Mouse (Mus musculus): ENCODE data around the gene Itga4. TPM values are rescaled to one million over a fixed set of nuclear protein-coding genes. Genes with fewer than 3 reads are reported as not detected.

Itga4 gene
- polyA plus RNA-seq, 3 experiments from 2014 or later = 202 to 296 (median 279) TPM

GRCm38 (mm10) chr2:79266480-79266879 lies 11.3 kb downstream of the Itga4 start:
- peak; percentile 52 for ATAC-seq

- ATAC-seq = no peak
These were observed 12.0 kb downstream of the Itga4 start for GRCm38 (mm10) chr2:79267181-79267580.

- ATAC-seq = no peak
These were observed 13.6 kb downstream of the Itga4 start for GRCm38 (mm10) chr2:79268863-79269262.

- peak; percentile 20 for ATAC-seq
These were observed 14.9 kb downstream of the Itga4 start for GRCm38 (mm10) chr2:79270034-79270535.

DNA sequence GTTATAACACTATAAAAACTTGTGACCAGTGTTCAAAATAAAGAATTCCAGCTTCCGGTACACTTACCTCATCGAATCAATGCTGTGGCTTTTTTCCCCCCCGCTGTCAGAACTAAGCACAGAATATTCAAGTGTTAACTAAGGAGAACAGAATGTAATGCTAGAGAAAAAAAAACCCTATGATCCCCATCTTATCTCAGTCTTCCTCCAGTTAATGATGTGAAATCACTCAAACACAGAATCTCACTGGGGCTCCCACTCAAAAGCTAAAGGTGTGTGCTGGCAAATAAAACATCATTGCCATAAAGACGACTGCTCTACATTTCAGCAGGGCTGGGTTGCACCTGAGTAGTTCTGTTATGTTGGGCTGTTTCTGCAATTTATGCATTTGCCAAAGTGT lies 16.6 kb downstream of the Itga4 start:
- ATAC-seq = no peak

DNA sequence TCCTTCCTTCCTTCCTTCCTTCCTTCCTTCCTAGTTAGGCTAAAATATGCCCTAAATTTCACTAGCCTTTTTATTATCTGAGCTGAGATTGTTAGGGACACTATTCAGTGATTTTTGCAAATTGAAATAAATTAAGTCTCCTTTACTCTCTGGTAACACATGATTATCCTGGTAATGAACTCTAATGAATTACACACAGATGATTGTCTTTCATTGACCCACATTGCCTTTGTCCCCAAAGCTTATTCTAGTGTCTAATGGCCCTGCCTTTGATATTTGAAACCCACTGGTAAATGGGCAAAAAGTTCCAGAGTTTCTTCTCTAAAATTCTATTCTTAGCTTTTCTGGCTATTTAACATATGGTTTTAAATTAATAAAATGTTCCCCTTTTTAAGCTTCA lies 23.4 kb downstream of the Itga4 start:
- ATAC-seq = no peak

GRCm38 (mm10) chr2:79284206-79284605 lies 29.0 kb downstream of the Itga4 start:
- no peak for ATAC-seq

GRCm38 (mm10) chr2:79290149-79290548 lies 34.9 kb downstream of the Itga4 start:
- no peak for ATAC-seq

- ATAC-seq = no peak
These were observed 36.7 kb downstream of the Itga4 start for GRCm38 (mm10) chr2:79291922-79292321.

DNA sequence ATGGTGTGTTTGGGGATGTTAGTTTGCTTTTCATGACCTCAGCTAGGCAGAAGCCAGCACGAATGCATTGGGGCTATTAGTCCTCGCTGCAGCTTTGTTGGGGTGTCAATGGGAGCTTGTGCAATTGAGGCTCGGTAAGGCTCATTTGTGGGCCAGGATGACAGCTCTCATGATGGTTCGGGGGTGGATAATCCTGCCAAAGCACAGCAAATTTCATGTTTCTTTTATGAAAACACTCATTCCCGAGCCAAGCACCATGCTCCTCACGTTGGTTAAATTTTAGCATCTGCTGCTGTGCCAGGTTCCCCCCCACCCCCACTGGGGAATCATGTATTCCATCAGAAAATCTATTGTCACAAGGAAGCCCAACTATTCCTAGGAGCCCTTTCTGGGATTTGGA lies 37.2 kb downstream of the Itga4 start:
- no peak for ATAC-seq

GRCm38 (mm10) chr2:79302398-79302797 lies 47.2 kb downstream of the Itga4 start:
- peak; percentile 69 for ATAC-seq

DNA sequence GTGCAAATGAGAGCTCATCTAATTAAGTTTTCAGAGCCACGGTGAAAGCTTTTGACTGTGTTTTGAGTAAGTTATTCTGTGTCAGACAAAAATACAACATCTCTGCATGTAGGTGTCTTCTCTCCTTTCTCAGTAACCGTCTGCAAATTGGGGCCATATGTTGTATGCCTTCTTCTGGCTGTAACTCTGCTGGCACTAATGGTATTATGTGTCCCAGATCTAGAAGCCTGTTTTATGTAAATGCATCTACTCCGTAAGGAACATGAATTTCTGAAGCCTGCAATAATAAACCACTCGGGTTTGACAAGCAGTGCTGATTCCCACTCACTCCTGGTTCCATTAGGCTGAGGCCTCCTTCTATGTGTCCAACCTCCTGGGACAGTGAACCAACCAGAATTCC lies 52.3 kb downstream of the Itga4 start:
- no peak for ATAC-seq

GRCm38 (mm10) chr2:79309454-79310118 lies 54.4 kb downstream of the Itga4 start:
- ATAC-seq = no peak

DNA sequence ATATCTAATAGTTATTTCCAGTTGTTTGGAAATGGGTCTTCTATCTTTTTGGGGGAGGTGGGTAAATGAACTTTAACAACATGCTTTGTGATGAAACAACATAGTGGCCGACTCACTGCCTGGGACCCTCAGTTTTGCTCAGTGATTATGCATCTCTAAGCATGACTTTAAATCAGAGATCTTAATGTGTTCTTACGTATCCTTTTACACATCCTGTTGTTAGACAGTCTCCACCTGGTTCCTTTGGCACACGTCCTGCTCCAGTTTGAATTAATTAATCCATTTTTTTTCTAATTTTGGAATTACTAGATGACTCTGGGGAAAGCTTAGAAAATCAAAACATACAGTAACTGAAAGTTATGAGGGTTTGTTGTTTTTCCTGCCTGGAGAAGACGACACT lies 57.3 kb downstream of the Itga4 start:
- no peak for ATAC-seq

- ATAC-seq = no peak
These were observed 59.9 kb downstream of the Itga4 start for GRCm38 (mm10) chr2:79315108-79315507.

GRCm38 (mm10) chr2:79316182-79316880 lies 61.1 kb downstream of the Itga4 start:
- ATAC-seq = no peak

DNA sequence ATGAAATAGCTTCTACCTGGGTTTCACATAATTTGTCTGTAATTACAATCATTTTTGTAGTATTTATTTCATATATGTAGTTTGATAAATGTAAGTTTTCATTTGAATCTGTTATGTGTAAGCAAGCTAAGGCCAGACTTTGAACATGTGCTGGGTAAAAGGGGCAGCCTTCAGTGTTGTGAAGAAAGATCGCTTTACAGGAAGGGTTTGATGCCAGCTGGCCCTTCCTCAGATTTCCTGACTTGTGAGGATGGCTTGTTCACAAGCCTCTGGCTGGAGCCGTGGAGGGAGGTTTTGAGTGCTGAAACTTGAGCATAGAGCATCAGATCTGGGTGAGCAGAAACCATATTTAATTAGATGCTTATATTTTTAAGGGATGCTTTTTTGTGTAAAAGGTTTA lies 72.9 kb downstream of the Itga4 start:
- ATAC-seq = no peak

- no peak for ATAC-seq
These were observed 79.4 kb downstream of the Itga4 start for GRCm38 (mm10) chr2:79334661-79335060.

GRCm38 (mm10) chr2:79336141-79336540 lies 80.9 kb downstream of the Itga4 start:
- peak; percentile 29 for ATAC-seq

DNA sequence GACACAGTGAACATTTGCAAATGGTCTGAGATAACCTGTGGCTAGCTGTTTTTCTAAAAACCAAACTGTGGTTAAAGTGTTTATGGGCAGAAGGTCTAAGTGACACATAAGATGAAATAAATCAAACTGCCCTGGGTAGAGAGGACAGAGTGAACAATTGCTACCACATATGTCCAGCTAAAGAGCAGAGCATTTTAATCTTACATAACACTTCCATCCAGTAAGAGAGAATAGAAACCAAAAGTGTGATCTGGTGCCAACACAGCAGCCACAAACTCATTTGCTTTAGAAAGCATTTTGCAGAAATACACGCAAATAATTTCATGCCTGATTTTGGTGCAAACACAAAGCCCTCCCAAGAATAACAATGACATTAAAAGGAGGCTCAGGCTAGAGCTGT lies 83.8 kb downstream of the Itga4 start:
- ATAC-seq = no peak

DNA sequence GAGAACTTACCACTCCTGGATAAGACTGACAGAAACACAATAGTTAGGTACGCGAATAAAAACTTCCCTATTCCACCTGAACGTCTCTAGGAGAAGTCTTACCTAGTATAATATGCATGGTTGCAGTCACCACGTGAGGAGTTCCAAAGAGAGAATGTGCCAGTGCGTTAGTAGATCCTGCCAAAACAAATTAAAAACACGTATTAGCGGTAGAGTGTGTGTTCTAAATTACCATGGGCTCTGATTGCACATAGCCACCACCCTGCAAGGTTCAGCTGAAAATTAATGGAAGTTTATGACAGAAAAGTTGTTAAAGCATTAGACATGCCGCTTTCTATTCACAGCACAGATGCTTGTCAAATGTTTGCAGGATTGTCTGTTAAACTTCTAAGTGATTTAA lies 87.9 kb downstream of the Itga4 start:
- no peak for ATAC-seq

- ATAC-seq = no peak
These were observed 96.2 kb downstream of the Itga4 start for GRCm38 (mm10) chr2:79351179-79352099.

Measured in inflammation-experienced regulatory T-cells, adult 6 months (primary cell).